Mouse (Mus musculus) thymus, adult 2 months (tissue): ENCODE data around the gene Tfb2m. TPM values are rescaled to one million over a fixed set of nuclear protein-coding genes. Genes with fewer than 3 reads are reported as not detected.
A peak's percentile ranks its signal among the peaks of the same experiment; 100 is the strongest.

Experiments
- DNase-seq: peaks from one replicate; pipeline ENCODE4 v3.0.0; 2021
- H3K27ac ChIP-seq: fragments of 200-500 bp; 2 replicates; pipeline ENCODE4 v1.5.1; 2012; ENCODE audit warnings: low read length, control low read depth; ENCODE audit not compliant: control insufficient read depth, insufficient read depth
- H3K27me3 ChIP-seq: fragments of 200-500 bp; 2 replicates; pipeline ENCODE4 v1.6.1; 2012; ENCODE audit warnings: mild to moderate bottlenecking, low read length, moderate library complexity, mixed read lengths; ENCODE audit not compliant: control insufficient read depth, insufficient read depth
- H3K36me3 ChIP-seq: fragments of 200-500 bp; 2 replicates; pipeline ENCODE4 v1.6.1; 2012; ENCODE audit warnings: mild to moderate bottlenecking, low read length, moderate library complexity; ENCODE audit not compliant: control insufficient read depth, insufficient read depth
- H3K4me1 ChIP-seq: fragments of 200-500 bp; replicated peaks from 2 replicates; pipeline ENCODE4 v1.6.1; 2012; ENCODE audit warnings: low read length; ENCODE audit not compliant: control insufficient read depth, insufficient read depth
- H3K4me3 ChIP-seq: fragments of 200-500 bp; 2 replicates; pipeline ENCODE4 v1.5.1; 2012; ENCODE audit warnings: mild to moderate bottlenecking, low read length, control low read depth, moderate library complexity; ENCODE audit not compliant: control insufficient read depth, insufficient read depth
- CTCF ChIP-seq: fragments of 200-500 bp; IDR thresholded peaks from 2 replicates; pipeline ENCODE4 v1.5.1; 2012; ENCODE audit warnings: mild to moderate bottlenecking, control low read depth, low read length, moderate library complexity, borderline replicate concordance; ENCODE audit not compliant: control insufficient read depth, poor library complexity, insufficient read depth; ENCODE audit errors: extremely low read depth
- POLR2A ChIP-seq: fragments of 200-500 bp; IDR thresholded peaks from 2 replicates; pipeline ENCODE4 v1.6.1; 2012; ENCODE audit warnings: mild to moderate bottlenecking, low read length, control low read depth, moderate library complexity; ENCODE audit not compliant: control insufficient read depth, poor library complexity, insufficient read depth; ENCODE audit errors: extremely low read depth
- WGBS: fragments of 180-500 bp; shearing (Covaris S2); methylation state at CpG from one replicate; pipeline ENCODE4 v1.1.7; 2018; 5-methylcytosine and 5-hydroxymethylcytosine counted together
- polyA plus RNA-seq: library from polyadenylated mRNA; depleted of rRNA; stranded (reverse); fragments of >200 nt; gene quantifications from 2 replicates; pipeline ENCODE4 v1.2.3, GENCODE M21; 2012

Tfb2m gene
- polyA plus RNA-seq, 1 experiment: 10.8 TPM

GRCm38 (mm10) chr1:179511895-179512294, 34.2 kb downstream of the Tfb2m start:
- Histone ChIP-seq H3K27ac (no peak overlapping the region), H3K4me1 (0 out of 2 replicates have a peak, but pooled peaks cover 2% of the 10 kb centered on the region), H3K27me3 (no peaks in the 10 kb centered on the region), H3K36me3 (no peaks in the 10 kb centered on the region), H3K4me3 (no peak overlapping the region)
- TF ChIP-seq POLR2A (no peak), CTCF (no peak)
- DNase-seq: no peak
- 63% methylated on average over 7 of the region's 7 CpGs for WGBS

GRCm38 (mm10) chr1:179510546-179511340, 35.3 kb downstream of the Tfb2m start:
- H3K4me1 ChIP-seq: 0 out of 2 replicates have a peak, but pooled peaks cover 1% of the 10 kb centered on the region
- no peaks in the 10 kb centered on the region for H3K36me3 ChIP-seq
- no peak overlapping the region for H3K4me3 ChIP-seq
- no peak overlapping the region for H3K27ac ChIP-seq
- DNase-seq: no peak
- TF ChIP-seq POLR2A (no peak), CTCF (no peak)
- WGBS: 95% methylated on average over 13 of the region's 13 CpGs
- no peaks in the 10 kb centered on the region for H3K27me3 ChIP-seq

DNA sequence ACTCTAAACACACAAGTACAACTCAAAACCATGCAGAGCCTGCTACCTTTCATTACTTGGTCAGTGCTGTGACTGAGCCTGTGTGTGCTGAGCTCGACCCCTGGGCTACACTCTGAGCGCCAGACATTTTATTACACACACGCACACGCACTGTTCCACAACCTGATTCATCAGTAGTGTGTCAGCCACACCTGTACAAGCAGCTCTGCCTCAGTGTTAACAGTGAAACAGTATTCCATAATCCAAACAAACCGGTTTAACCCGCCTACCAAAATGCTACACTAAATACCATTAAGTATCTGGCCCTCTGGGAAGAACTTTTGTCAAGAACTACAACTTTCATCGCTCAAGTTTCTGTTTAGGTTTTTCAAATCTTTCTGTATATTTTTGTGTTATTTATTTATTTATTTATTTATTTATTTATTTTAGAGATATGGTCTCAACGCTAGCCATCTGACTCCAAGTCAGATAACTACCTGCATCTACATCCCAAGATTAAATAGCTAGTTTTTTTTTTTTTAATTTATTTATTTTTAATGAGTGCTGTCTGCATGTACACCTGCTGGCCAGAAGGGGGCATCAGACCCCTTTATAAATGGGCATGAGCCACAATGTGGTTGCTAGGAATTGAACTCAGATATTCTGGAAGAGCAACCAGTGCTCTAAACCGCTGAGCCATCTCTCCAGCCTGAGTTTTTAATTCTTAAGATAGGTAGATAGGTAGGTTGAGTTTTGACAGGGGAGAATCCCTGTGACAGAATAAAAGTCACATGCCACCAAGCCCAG, 39.3 kb downstream of the Tfb2m start:
- H3K4me3 ChIP-seq: no peak overlapping the region
- no peaks in the 10 kb centered on the region for H3K27me3 ChIP-seq
- WGBS: 78% methylated on average over 9 of the region's 9 CpGs
- no peaks in the 10 kb centered on the region for H3K36me3 ChIP-seq
- no peak overlapping the region for H3K27ac ChIP-seq
- no peaks in the 10 kb centered on the region for H3K4me1 ChIP-seq
- TF ChIP-seq CTCF: no peak
- TF ChIP-seq POLR2A: no peak
- peak; percentile 26 for DNase-seq

DNA sequence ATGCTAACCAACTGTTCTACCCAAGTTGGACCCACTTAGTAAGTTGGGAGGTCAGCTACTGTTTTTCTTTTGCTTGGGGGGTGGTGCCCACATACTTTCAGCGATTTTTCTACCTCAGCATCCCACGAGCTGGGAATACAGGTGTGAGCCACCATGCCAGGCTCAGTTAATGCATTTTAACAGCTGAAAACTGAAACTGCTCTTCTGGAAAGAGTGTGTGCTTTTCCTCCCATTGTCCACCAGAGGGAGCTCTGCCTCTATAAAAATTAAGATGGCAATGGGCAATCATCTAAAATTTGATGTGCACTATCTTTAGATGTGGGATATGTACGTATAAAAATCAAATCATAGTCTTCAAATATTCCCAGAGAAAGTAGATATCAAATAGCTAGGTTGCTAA, 43.5 kb downstream of the Tfb2m start:
- Histone ChIP-seq H3K27me3 (no peaks in the 10 kb centered on the region), H3K4me3 (no peak overlapping the region), H3K36me3 (no peaks in the 10 kb centered on the region), H3K4me1 (no peaks in the 10 kb centered on the region), H3K27ac (no peak overlapping the region)
- peak; percentile 17 for DNase-seq
- 14% methylated on average over 3 of the region's 3 CpGs for WGBS
- no peak for TF ChIP-seq CTCF
- TF ChIP-seq POLR2A: no peak

GRCm38 (mm10) chr1:179499257-179499656, 46.8 kb downstream of the Tfb2m start:
- H3K4me1 ChIP-seq: no peaks in the 10 kb centered on the region
- TF ChIP-seq CTCF (no peak), POLR2A (no peak)
- H3K4me3 ChIP-seq: no peak overlapping the region
- H3K27ac ChIP-seq: no peak overlapping the region
- no peak for DNase-seq
- no peaks in the 10 kb centered on the region for H3K27me3 ChIP-seq
- no peaks in the 10 kb centered on the region for H3K36me3 ChIP-seq
- 96% methylated on average over 3 of the region's 3 CpGs for WGBS

DNA sequence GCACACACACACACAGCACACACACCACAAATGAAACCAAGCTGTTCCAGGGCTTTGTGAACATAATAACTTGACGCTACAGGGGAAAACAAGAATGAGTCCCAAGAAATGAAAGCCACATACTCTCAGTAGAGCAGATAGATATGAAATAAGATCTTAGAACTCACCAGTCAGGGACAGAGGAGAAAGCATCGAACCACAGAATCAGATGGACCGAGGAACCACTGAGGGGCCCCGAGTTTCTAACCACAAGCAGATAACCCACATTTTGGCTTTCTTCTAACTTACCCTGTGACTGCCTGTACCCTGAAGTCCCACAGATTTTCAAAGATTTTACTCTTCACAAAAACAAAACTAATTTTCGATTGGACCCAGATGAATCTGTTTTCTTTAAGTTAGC, 53.2 kb downstream of the Tfb2m start:
- no peak for TF ChIP-seq CTCF
- no peak for TF ChIP-seq POLR2A
- Histone ChIP-seq H3K27me3 (no peaks in the 10 kb centered on the region), H3K27ac (no peak overlapping the region), H3K36me3 (no peaks in the 10 kb centered on the region), H3K4me1 (no peaks in the 10 kb centered on the region), H3K4me3 (no peak overlapping the region)
- no peak for DNase-seq
- WGBS: 18% methylated on average over 5 of the region's 5 CpGs
